Mouse (Mus musculus) left cerebral cortex, postnatal 4 days (tissue): Measurements from ENCODE around the gene Nprl2. TPM values are rescaled to one million over a fixed set of nuclear protein-coding genes. Genes with fewer than 3 reads are reported as not detected.

Experiments used
- DNase-seq: peaks from one replicate; pipeline ENCODE4 v3.0.0-alpha.2; 2022
- intact Hi-C: fragments of 180-260 bp; cut with DNase I; formaldehyde crosslinking; loops from one replicate; pipeline ENCODE4 v1.15.1; 2025
- total RNA-seq, 2 experiments: library from RNA; stranded (reverse); gene quantifications; 2 replicates each; pipeline ENCODE4 v1.2.3; 2021

The Nprl2 gene
- total RNA-seq, 2 experiments from 2014 or later, result 35.2 to 38.5 TPM

GRCm38 (mm10) chr9:107594281-107595062, 52.4 kb downstream of the Nprl2 start:
- intact Hi-C loops, result no loop called here
- DNase-seq, result no peak

Other genes starting within 250 kb of the Nprl2 start
- 10 to 100 TPM; 16.4 to 17.5 TPM for gene Cish, start 246.2 kb upstream of the Nprl2 start, total RNA-seq
- gene Hemk1, start 203.9 kb upstream of the Nprl2 start, total RNA-seq, result 10 to 100 TPM; 15.9 to 18.1 TPM
- 1 to 10 TPM; 5.3 to 5.4 TPM for gene 6430571L13Rik, start 201.6 kb upstream of the Nprl2 start, total RNA-seq
- gene Cacna2d2, start 142.6 kb upstream of the Nprl2 start, total RNA-seq, result 10 to 100 TPM; 31.9 to 50.0 TPM
- gene Tmem115, start 8.3 kb upstream of the Nprl2 start, total RNA-seq, result 10 to 100 TPM; 29.4 to 30.4 TPM
- gene Cyb561d2, start within 50 bp of the Nprl2 start, total RNA-seq, result 10 to 100 TPM; 25.6 to 28.4 TPM
- 1 to 10 TPM; 3.9 to 4.7 TPM for gene Zmynd10, start 5.1 kb downstream of the Nprl2 start, total RNA-seq
- 10 to 100 TPM; 24.9 to 25.4 TPM for gene Rassf1, start 9.3 kb downstream of the Nprl2 start, total RNA-seq
- gene Tusc2, start 21.0 kb downstream of the Nprl2 start, total RNA-seq, result 10 to 100 TPM; 65.4 to 66.9 TPM
- 10 to 100 TPM; 20.8 to 28.4 TPM for gene Hyal2, start 25.7 kb downstream of the Nprl2 start, total RNA-seq
- 1 to 10 TPM; 3.8 to 4.1 TPM for gene Hyal1, start 34.7 kb downstream of the Nprl2 start, total RNA-seq
- 10 to 100 TPM; 11.9 to 13.0 TPM for gene Naa80, start 36.7 kb downstream of the Nprl2 start, total RNA-seq
- gene Hyal3, start 38.6 kb downstream of the Nprl2 start, total RNA-seq, result 1 to 10 TPM; 1.5 to 2.1 TPM
- 10 to 100 TPM; 12.5 to 14.5 TPM for gene Ifrd2, start 45.4 kb downstream of the Nprl2 start, total RNA-seq
- 1 to 10 TPM; 3.9 to 5.6 TPM for gene Sema3b, start 67.0 kb downstream of the Nprl2 start, total RNA-seq
- 100 to 1,000 TPM; 302 to 303 TPM for gene Gnai2, start 93.1 kb downstream of the Nprl2 start, total RNA-seq
- 10 to 100 TPM; 65.0 to 68.4 TPM for gene Slc38a3, start 127.3 kb downstream of the Nprl2 start, total RNA-seq
- 1 to 10 TPM in 1 of 2 experiments, under 1 TPM in 1; 0.30 to 1.1 TPM for gene Gnat1, start 137.5 kb downstream of the Nprl2 start, total RNA-seq
- gene Sema3f, start 168.2 kb downstream of the Nprl2 start, total RNA-seq, result 10 to 100 TPM; 44.6 to 52.6 TPM
- 100 to 1,000 TPM; 194 to 195 TPM for gene Rbm5, start 228.8 kb downstream of the Nprl2 start, total RNA-seq